Mouse (Mus musculus) limb, embryonic 12.5 days (tissue): Measurements from ENCODE around the gene Csnk2a2. TPM values are rescaled to one million over a fixed set of nuclear protein-coding genes. Genes with fewer than 3 reads are reported as not detected.
A peak's percentile ranks its signal among the peaks of the same experiment; 100 is the strongest.

Experiments
- ATAC-seq: fragments of 200-750 bp; cut with Nextera tagmentation; 2 replicates; pipeline ENCODE4 v1.8.0; 2017; ENCODE audit warnings: low read depth, moderate TSS enrichment; ENCODE audit not compliant: insufficient number of reproducible peaks, insufficient read depth, low FRiP score, low TSS enrichment
- H3K27ac ChIP-seq: fragments of 300-500 bp; sonication (generic); 2 replicates; pipeline ENCODE4 v1.5.1; 2016; ENCODE audit warnings: mild to moderate bottlenecking, moderate library complexity
- H3K27me3 ChIP-seq: fragments of 300-500 bp; sonication (generic); 2 replicates; pipeline ENCODE4 v1.6.1; 2016; ENCODE audit warnings: mild to moderate bottlenecking, moderate library complexity
- H3K36me3 ChIP-seq: fragments of 300-500 bp; sonication (generic); 2 replicates; pipeline ENCODE4 v1.6.1; 2016; ENCODE audit warnings: mild to moderate bottlenecking, moderate library complexity
- H3K4me1 ChIP-seq: fragments of 300-500 bp; sonication (generic); replicated peaks from 2 replicates; pipeline ENCODE4 v1.6.1; 2016
- H3K4me2 ChIP-seq: fragments of 300-500 bp; sonication (generic); 2 replicates; pipeline ENCODE4 v1.6.1; 2016; ENCODE audit warnings: mild to moderate bottlenecking, moderate library complexity
- H3K4me3 ChIP-seq: fragments of 300-500 bp; sonication (generic); replicated peaks from 2 replicates; pipeline ENCODE4 v1.5.1; 2016; ENCODE audit warnings: mild to moderate bottlenecking
- H3K9ac ChIP-seq: fragments of 300-500 bp; sonication (generic); replicated peaks from 2 replicates; pipeline ENCODE4 v1.6.1; 2016; ENCODE audit warnings: mild to moderate bottlenecking, moderate library complexity
- H3K9me3 ChIP-seq: fragments of 300-500 bp; sonication (generic); 2 replicates; pipeline ENCODE4 v1.6.1; 2016; ENCODE audit warnings: mild to moderate bottlenecking, moderate library complexity
- WGBS: fragments of 180-500 bp; shearing (Covaris S2); methylation state at CpG from one replicate; pipeline ENCODE4 v1.1.7; 2016; 5-methylcytosine and 5-hydroxymethylcytosine counted together
- polyA plus RNA-seq: library from polyadenylated mRNA; unstranded; fragments of >200 nt; fragmentation: Nextera tagmentation; extraction: Ambion mirVana; gene quantifications from 2 replicates; pipeline ENCODE4 v1.2.1, GENCODE M21; 2016

Gene Csnk2a2
- polyA plus RNA-seq, 1 experiment from 2014 or later = 14.0 TPM

GRCm38 (mm10) chr8:95435471-95435870 lies 54.4 kb downstream of the Csnk2a2 start:
- Histone ChIP-seq H3K27me3 (no peaks in the 10 kb centered on the region), H3K27ac (no peak overlapping the region), H3K36me3 (no peaks in the 10 kb centered on the region), H3K4me1 (peaks cover 20% of the 10 kb centered on the region), H3K4me2 (peak overlapping the region; percentile 87; the same call in 1 of the 2 replicates), H3K4me3 (no peak overlapping the region), H3K9me3 (no peaks in the 10 kb centered on the region), H3K9ac (no peak overlapping the region)
- ATAC-seq = no peak
- WGBS = 90% methylated on average over 9 of the region's 9 CpGs

- no peaks in the 10 kb centered on the region for H3K27me3 ChIP-seq
- no peaks in the 10 kb centered on the region for H3K9me3 ChIP-seq
- peak within 1 kb of the TSS; percentile 93 for H3K27ac ChIP-seq
- H3K4me1 ChIP-seq = peaks cover 24% of the 10 kb centered on the region
- ATAC-seq = peak; percentile 98
- H3K4me2 ChIP-seq = peak within 1 kb of the TSS; percentile 87
- under 1% methylated on average over 50 of the region's 51 CpGs for WGBS
- H3K36me3 ChIP-seq = no peaks in the 10 kb centered on the region
- H3K4me3 ChIP-seq = peak within 1 kb of the TSS; percentile 85
- H3K9ac ChIP-seq = peak within 1 kb of the TSS; percentile 88
These were observed 55.0 kb downstream of the Csnk2a2 start, which contains the start of gene Cfap20 for GRCm38 (mm10) chr8:95434686-95435439. TSS of gene Cfap20 (minus strand) at chr8:95434869.

DNA sequence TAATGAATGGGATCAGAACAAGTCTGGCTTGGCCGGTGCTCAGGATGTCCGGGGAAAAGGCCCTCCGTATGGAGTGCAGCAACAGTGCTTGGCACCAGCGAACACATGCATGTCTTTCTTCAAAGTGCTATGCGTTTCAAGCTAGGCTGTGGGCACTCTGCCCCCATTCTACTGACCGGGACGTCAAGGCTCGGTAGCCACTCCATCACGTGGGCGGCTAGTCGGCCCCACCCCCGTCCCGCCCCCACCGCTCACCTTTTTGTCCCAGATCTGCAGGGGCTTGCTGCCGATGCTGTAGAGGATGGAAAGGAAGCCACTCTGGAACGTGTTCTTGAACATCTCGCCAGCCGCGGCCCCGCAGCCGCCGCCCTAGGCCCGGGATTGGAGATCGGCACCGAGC lies 55.6 kb downstream of the Csnk2a2 start:
- WGBS = under 1% methylated on average over 25 of the region's 25 CpGs
- no peaks in the 10 kb centered on the region for H3K27me3 ChIP-seq

GRCm38 (mm10) chr8:95433124-95433523 lies 56.7 kb downstream of the Csnk2a2 start:
- Histone ChIP-seq H3K9me3 (no peaks in the 10 kb centered on the region), H3K4me2 (peak overlapping the region; percentile 87), H3K4me1 (peaks cover 36% of the 10 kb centered on the region), H3K4me3 (peak overlapping the region; percentile 85), H3K9ac (peak overlapping the region; percentile 88), H3K36me3 (peaks cover 3% of the 10 kb centered on the region; the same call in 1 of the 2 replicates), H3K27me3 (no peaks in the 10 kb centered on the region), H3K27ac (no peak overlapping the region)
- ATAC-seq = no peak
- WGBS = 71% methylated on average over 4 of the region's 4 CpGs

More for the DNA sequence above, 55.6 kb downstream of the Csnk2a2 start:
- peak overlapping the region; percentile 87 for H3K4me2 ChIP-seq
- H3K4me3 ChIP-seq = peak overlapping the region; percentile 85
- H3K27ac ChIP-seq = peak overlapping the region; percentile 93
- H3K9ac ChIP-seq = peak overlapping the region; percentile 88
- H3K9me3 ChIP-seq = no peaks in the 10 kb centered on the region
- peaks cover 30% of the 10 kb centered on the region for H3K4me1 ChIP-seq
- H3K36me3 ChIP-seq = peaks cover 2% of the 10 kb centered on the region; the same call in 1 of the 2 replicates
- peak; percentile 14; the same call in 1 of the 2 replicates for ATAC-seq

GRCm38 (mm10) chr8:95432471-95432870 lies 57.4 kb downstream of the Csnk2a2 start:
- H3K9ac ChIP-seq = no peak overlapping the region
- no peak overlapping the region for H3K27ac ChIP-seq
- H3K4me2 ChIP-seq = peak overlapping the region; percentile 87; the same call in 1 of the 2 replicates
- no peaks in the 10 kb centered on the region for H3K27me3 ChIP-seq
- H3K36me3 ChIP-seq = peaks cover 3% of the 10 kb centered on the region; the same call in 1 of the 2 replicates
- peaks cover 43% of the 10 kb centered on the region for H3K4me1 ChIP-seq
- no peaks in the 10 kb centered on the region for H3K9me3 ChIP-seq
- 0 out of 2 replicates have a peak overlapping the region, but pooled peaks have one; percentile 85 for H3K4me3 ChIP-seq
- no peak for ATAC-seq
- WGBS = 82% methylated on average over 3 of the region's 3 CpGs

GRCm38 (mm10) chr8:95429945-95430344 lies 59.9 kb downstream of the Csnk2a2 start:
- WGBS = 52% methylated on average over 3 of the region's 3 CpGs
- H3K27ac ChIP-seq = no peak overlapping the region

GRCm38 (mm10) chr8:95427594-95428535 lies 62.0 kb downstream of the Csnk2a2 start:
- Histone ChIP-seq H3K9ac (no peak overlapping the region), H3K4me2 (peak overlapping the region; percentile 13; the same call in 1 of the 2 replicates), H3K27ac (peak overlapping the region; percentile 73), H3K4me1 (peaks cover 42% of the 10 kb centered on the region), H3K36me3 (peaks cover 11% of the 10 kb centered on the region), H3K27me3 (no peaks in the 10 kb centered on the region), H3K9me3 (no peaks in the 10 kb centered on the region), H3K4me3 (no peak overlapping the region)
- no peak for ATAC-seq
- 37% methylated on average over 12 of the region's 12 CpGs for WGBS

More at GRCm38 (mm10) chr8:95429945-95430344, 59.9 kb downstream of the Csnk2a2 start:
- Histone ChIP-seq H3K4me1 (peaks cover 53% of the 10 kb centered on the region), H3K27me3 (no peaks in the 10 kb centered on the region), H3K36me3 (peaks cover 3% of the 10 kb centered on the region; the same call in 1 of the 2 replicates), H3K9ac (no peak overlapping the region), H3K9me3 (no peaks in the 10 kb centered on the region), H3K4me3 (no peak overlapping the region), H3K4me2 (no peak overlapping the region)
- ATAC-seq = no peak

GRCm38 (mm10) chr8:95426781-95427281 lies 63.0 kb downstream of the Csnk2a2 start:
- no peak overlapping the region for H3K9ac ChIP-seq
- peaks cover 22% of the 10 kb centered on the region for H3K36me3 ChIP-seq
- H3K4me2 ChIP-seq = no peak overlapping the region
- ATAC-seq = no peak
- no peaks in the 10 kb centered on the region for H3K9me3 ChIP-seq
- H3K4me1 ChIP-seq = peaks cover 33% of the 10 kb centered on the region
- WGBS = 75% methylated on average over 2 of the region's 2 CpGs
- no peaks in the 10 kb centered on the region for H3K27me3 ChIP-seq
- H3K27ac ChIP-seq = peak overlapping the region; percentile 73; the same call in 1 of the 2 replicates
- no peak overlapping the region for H3K4me3 ChIP-seq

GRCm38 (mm10) chr8:95424682-95425081 lies 65.2 kb downstream of the Csnk2a2 start:
- peaks cover 27% of the 10 kb centered on the region for H3K4me1 ChIP-seq
- no peaks in the 10 kb centered on the region for H3K27me3 ChIP-seq
- no peak for ATAC-seq
- WGBS = 89% methylated on average over 7 of the region's 7 CpGs
- H3K4me3 ChIP-seq = no peak overlapping the region
- peaks cover 43% of the 10 kb centered on the region for H3K36me3 ChIP-seq
- H3K27ac ChIP-seq = no peak overlapping the region
- no peak overlapping the region for H3K4me2 ChIP-seq
- no peaks in the 10 kb centered on the region for H3K9me3 ChIP-seq
- no peak overlapping the region for H3K9ac ChIP-seq

DNA sequence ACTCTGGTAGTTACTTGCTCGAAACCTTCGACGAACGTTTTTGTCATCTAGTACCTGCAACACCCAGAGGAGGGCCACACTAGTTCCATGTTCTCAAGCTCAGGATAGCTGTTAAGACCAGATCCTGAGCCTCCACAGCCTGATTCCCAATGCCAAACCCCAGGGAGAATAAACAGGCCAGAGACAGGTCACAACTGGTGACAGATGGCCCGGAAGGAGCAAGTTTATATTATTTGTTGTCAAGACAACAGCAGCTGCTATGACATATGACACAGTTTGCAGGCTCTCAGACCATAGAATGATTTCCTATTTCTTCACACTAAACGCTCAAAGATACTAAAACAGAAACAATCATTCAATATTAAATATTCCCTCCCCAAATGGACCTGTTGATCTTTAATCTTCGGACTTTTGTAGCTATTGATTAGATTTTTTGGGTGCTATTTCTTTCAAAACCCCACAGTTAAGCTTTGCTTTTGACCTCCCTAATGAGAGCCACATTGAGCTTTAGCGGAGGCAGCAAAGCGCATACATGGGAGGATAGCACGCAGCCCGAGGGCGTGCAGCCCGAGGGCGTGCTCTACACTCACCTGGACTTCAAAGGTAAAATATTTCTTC lies 67.5 kb downstream of the Csnk2a2 start:
- Histone ChIP-seq H3K27ac (no peak overlapping the region), H3K4me1 (peaks cover 8% of the 10 kb centered on the region), H3K36me3 (peaks cover 53% of the 10 kb centered on the region), H3K4me3 (no peak overlapping the region), H3K27me3 (no peaks in the 10 kb centered on the region), H3K4me2 (no peak overlapping the region), H3K9ac (no peak overlapping the region), H3K9me3 (no peaks in the 10 kb centered on the region)
- 90% methylated on average over 14 of the region's 14 CpGs for WGBS
- ATAC-seq = no peak
